Mouse (Mus musculus) testis, adult 10 weeks (tissue): ENCODE measurements around the gene Dlx4. TPM values are rescaled to one million over a fixed set of nuclear protein-coding genes. Genes with fewer than 3 reads are reported as not detected.

Experiments
- polyA plus RNA-seq: library from polyadenylated mRNA; stranded (reverse); fragments of 350-450 nt; fragmentation: Illumina TruSeq; extraction: RNeasy Lipid Tissue Mini Kit (QIAGEN cat#74804); gene quantifications from one replicate; pipeline ENCODE4 v1.2.3, GENCODE M21; 2014; ENCODE audit warnings: low read depth, low replicate concordance

Gene Dlx4
- 1.1 TPM for polyA plus RNA-seq

DNA sequence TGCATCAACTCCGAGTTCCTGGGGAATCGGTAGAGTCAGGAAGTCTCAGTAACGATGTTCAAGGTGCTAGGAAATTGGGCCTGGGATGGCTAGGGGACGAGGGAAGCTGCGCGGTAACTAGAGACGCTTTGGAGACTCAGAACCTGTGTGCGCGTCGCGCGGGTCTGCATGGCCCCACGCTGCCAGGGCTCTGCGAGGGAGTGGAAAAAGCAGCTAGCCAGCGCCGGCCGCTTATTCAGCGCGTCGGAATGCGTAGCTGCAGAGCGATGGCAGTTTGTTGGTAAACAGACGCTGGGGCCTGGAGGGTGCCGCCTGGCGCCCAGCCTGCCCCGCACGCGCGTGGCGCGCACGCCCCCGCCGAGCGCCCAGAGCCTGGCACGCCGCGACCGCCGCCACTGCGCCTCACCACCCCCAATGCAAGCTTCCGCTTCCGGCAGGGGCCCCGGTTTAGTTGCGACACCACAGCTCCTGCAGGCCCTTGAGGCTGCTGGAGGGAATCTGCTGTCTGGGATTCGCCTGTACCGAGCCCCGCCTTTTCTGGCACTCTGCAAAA, at the start of gene Dlx4:
Gene Dlx4 (minus strand): TSS at position 413 of the 553 bp plus-strand sequence.

GRCm38 (mm10) chr11:95119990-95120632, 26.0 kb downstream of the Dlx4 start, which contains the start of gene Dlx3:
TSS of gene Dlx3 (plus strand) at chr11:95120119.

Other genes with a start within 250 kb of the Dlx4 start
- gene Col1a1, start 210.0 kb downstream of the Dlx4 start, polyA plus RNA-seq, result 1.8 TPM
- 95.6 TPM for gene Hils1, start 178.7 kb downstream of the Dlx4 start, polyA plus RNA-seq
- 0.14 TPM for gene Sgca, start 169.9 kb downstream of the Dlx4 start, polyA plus RNA-seq
- 5.4 TPM for gene Ppp1r9b, start 155.2 kb downstream of the Dlx4 start, polyA plus RNA-seq
- gene Samd14, start 136.4 kb downstream of the Dlx4 start, polyA plus RNA-seq, result not detected
- 11.8 TPM for gene Pdk2, start 104.9 kb downstream of the Dlx4 start, polyA plus RNA-seq
- 0.07 TPM for gene Itga3, start 69.5 kb downstream of the Dlx4 start, polyA plus RNA-seq
- not detected for gene Dlx3, start 26.1 kb downstream of the Dlx4 start, polyA plus RNA-seq
- not detected for gene Tac4, start 115.3 kb upstream of the Dlx4 start, polyA plus RNA-seq
- 121 TPM for gene Kat7, start 164.0 kb upstream of the Dlx4 start, polyA plus RNA-seq
- gene Fam117a, start 190.8 kb upstream of the Dlx4 start, polyA plus RNA-seq, result 1.2 TPM
- gene Slc35b1, start 238.4 kb upstream of the Dlx4 start, polyA plus RNA-seq, result 22.6 TPM